Mouse (Mus musculus) G1E (cell line): ENCODE results near the gene Elp5. TPM values are rescaled to one million over a fixed set of nuclear protein-coding genes. Genes with fewer than 3 reads are reported as not detected.

Source experiments
- ATAC-seq: 2 replicates; pipeline ENCODE4 v1.8.0; 2016; ENCODE audit warnings: mild to moderate bottlenecking; ENCODE audit not compliant: insufficient number of reproducible peaks, poor library complexity, low FRiP score, severe bottlenecking; ENCODE audit errors: extremely low read depth
- DNase-seq: peaks from one replicate; pipeline ENCODE4 v3.0.0; 2012; ENCODE audit warnings: low spot score
- H3K27me3 ChIP-seq: 2 replicates; pipeline ENCODE4 v1.6.1; 2012; ENCODE audit warnings: mild to moderate bottlenecking, low read length, inconsistent platforms; ENCODE audit not compliant: insufficient read depth
- H3K36me3 ChIP-seq: replicated peaks from 2 replicates; pipeline ENCODE3; 2012; ENCODE audit warnings: mild to moderate bottlenecking, inconsistent platforms
- H3K4me1 ChIP-seq: 2 replicates; pipeline ENCODE4 v1.6.1; 2012; ENCODE audit warnings: low read depth, low read length, inconsistent platforms, mixed read lengths; ENCODE audit not compliant: insufficient read depth
- H3K4me3 ChIP-seq: 2 replicates; pipeline ENCODE4 v1.5.1; 2012; ENCODE audit warnings: low read depth, mild to moderate bottlenecking, inconsistent platforms, low read length, moderate library complexity, mixed read lengths
- H3K9me3 ChIP-seq: replicated peaks from 2 replicates; pipeline ENCODE4 v1.6.1; 2012; ENCODE audit warnings: inconsistent platforms
- CTCF ChIP-seq: IDR thresholded peaks from 2 replicates; pipeline ENCODE4 v1.5.1; 2012; ENCODE audit warnings: low read depth, low read length, inconsistent platforms, mixed read lengths
- GATA1 ChIP-seq: IDR thresholded peaks from 2 replicates; pipeline ENCODE4 v1.6.1; 2012; ENCODE audit warnings: borderline replicate concordance, low read length, inconsistent platforms, mixed read lengths
- GATA2 ChIP-seq: IDR thresholded peaks from 2 replicates; pipeline ENCODE4 v1.6.1; 2012; ENCODE audit warnings: low read depth, low read length, inconsistent platforms, borderline replicate concordance
- POLR2AphosphoS5 ChIP-seq: IDR thresholded peaks from 2 replicates; pipeline ENCODE4 v1.6.1; 2012; ENCODE audit warnings: low read depth, low read length, inconsistent platforms; ENCODE audit not compliant: insufficient replicate concordance
- TAL1 ChIP-seq: conservative IDR thresholded peaks from 2 replicates; pipeline ENCODE4 v1.6.1; 2012; ENCODE audit warnings: low read depth, low read length, inconsistent platforms, mixed read lengths
- polyA plus RNA-seq: library from polyadenylated mRNA; stranded (reverse); fragments of >175 nt; gene quantifications from 2 replicates; pipeline ENCODE4 v1.2.3, GENCODE M21; 2012
- total RNA-seq, 2 experiments: library from RNA; stranded (forward) in 1 of 2; stranded (reverse) in 1 of 2; fragments of 200-1000 nt in 1 of 2; fragments of >200 nt in 1 of 2; fragmentation: Nextera tagmentation in 1 of 2; gene quantifications; 2 replicates each; pipeline ENCODE4 v1.2.3; 2014 to 2017

Elp5 gene
- total and polyA plus RNA-seq, 3 experiments = 10.4 to 72.7 (median 69.9) TPM

DNA sequence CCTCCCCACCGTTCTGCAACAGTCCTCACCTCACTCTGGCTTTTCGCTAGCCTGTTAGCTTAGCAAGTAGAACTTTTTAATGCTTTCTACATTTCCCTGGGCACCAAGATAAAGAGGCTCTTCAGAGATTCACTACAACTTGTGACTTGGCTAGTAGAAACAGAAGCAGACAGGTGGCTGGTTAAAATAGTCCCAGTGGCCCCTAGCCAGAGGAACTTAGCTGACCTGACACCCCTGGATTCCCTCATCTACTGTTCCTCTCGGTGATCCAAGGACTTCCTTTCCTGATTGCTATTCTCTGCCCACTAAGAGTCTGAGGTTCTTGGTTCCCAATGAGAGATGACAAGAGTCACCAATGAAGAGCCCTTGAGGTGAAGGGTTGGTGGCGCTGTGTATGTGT, 1.1 kb upstream of the Elp5 start:
- H3K4me1 ChIP-seq = peaks cover 34% of the 10 kb centered on the region
- ATAC-seq (no peak), DNase-seq (no peak)
- H3K36me3 ChIP-seq = peaks cover 63% of the 10 kb centered on the region
- TF ChIP-seq POLR2AphosphoS5 = no peak
- H3K9me3 ChIP-seq = no peaks in the 10 kb centered on the region
- no peak overlapping the region; the same call in 1 of the 2 replicates for H3K4me3 ChIP-seq
- no peaks in the 10 kb centered on the region for H3K27me3 ChIP-seq

DNA sequence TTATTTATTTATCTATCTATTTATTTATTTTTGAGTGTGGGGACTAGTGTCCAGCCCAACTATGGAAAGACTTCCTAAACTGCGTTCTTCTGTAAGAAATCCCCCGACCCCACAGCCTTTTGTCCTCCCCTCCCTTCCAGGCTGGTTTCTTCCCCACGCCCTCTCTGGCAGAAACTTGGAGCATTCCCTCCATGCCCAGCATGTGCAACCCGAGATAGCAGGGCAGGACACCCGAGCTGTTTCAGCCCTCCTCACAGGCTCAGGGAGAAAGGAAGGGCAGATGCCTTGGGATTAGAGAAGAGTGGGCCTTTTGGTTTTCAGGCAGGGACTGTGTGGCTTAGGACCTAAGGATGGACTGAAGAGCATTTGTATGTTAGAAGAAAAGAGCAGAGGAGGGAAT, 560 bp upstream of the Elp5 start:
- ATAC-seq = no peak
- peaks cover 63% of the 10 kb centered on the region for H3K36me3 ChIP-seq
- DNase-seq = no peak
- TF ChIP-seq GATA1 = no peak
- no peak for TF ChIP-seq CTCF
- TF ChIP-seq POLR2AphosphoS5 = no peak
- H3K9me3 ChIP-seq = no peaks in the 10 kb centered on the region
- peaks cover 34% of the 10 kb centered on the region for H3K4me1 ChIP-seq
- H3K27me3 ChIP-seq = no peaks in the 10 kb centered on the region
- peak overlapping the region; percentile 50; the same call in 1 of the 2 replicates for H3K4me3 ChIP-seq

- Histone ChIP-seq H3K27me3 (no peaks in the 10 kb centered on the region), H3K4me1 (peaks cover 34% of the 10 kb centered on the region), H3K36me3 (peaks cover 62% of the 10 kb centered on the region), H3K4me3 (peak within 1 kb of the TSS; percentile 79), H3K9me3 (no peaks in the 10 kb centered on the region)
- DNase-seq (no peak), ATAC-seq (no peak)
- no peak for TF ChIP-seq CTCF
- no peak for TF ChIP-seq POLR2AphosphoS5
- TF ChIP-seq TAL1 = no peak
- no peak for TF ChIP-seq GATA2
- no peak for TF ChIP-seq GATA1
Observed at GRCm38 (mm10) chr11:69981141-69981762, 1.1 kb downstream of the Elp5 start, which contains the start of gene Ctdnep1. Gene Ctdnep1 (plus strand): TSS chr11:69981156.

- no peak for TF ChIP-seq TAL1
- TF ChIP-seq GATA1 = no peak
- TF ChIP-seq CTCF = no peak
- no peak for TF ChIP-seq GATA2
- TF ChIP-seq POLR2AphosphoS5 = no peak
- Histone ChIP-seq H3K27me3 (no peaks in the 10 kb centered on the region), H3K4me3 (peak overlapping the region; percentile 79), H3K4me1 (peaks cover 34% of the 10 kb centered on the region), H3K9me3 (no peaks in the 10 kb centered on the region), H3K36me3 (peaks cover 63% of the 10 kb centered on the region)
- ATAC-seq = peak; percentile 90
- peak; percentile 90 for DNase-seq
Observed at GRCm38 (mm10) chr11:69980196-69981140, 1.8 kb downstream of the Elp5 start.

GRCm38 (mm10) chr11:69979827-69980195, 2.5 kb downstream of the Elp5 start:
- peaks cover 30% of the 10 kb centered on the region for H3K4me1 ChIP-seq
- H3K9me3 ChIP-seq = no peaks in the 10 kb centered on the region
- TF ChIP-seq CTCF (no peak), TAL1 (no peak), GATA1 (no peak)
- ATAC-seq (no peak), DNase-seq (no peak)
- peaks cover 63% of the 10 kb centered on the region for H3K36me3 ChIP-seq
- H3K4me3 ChIP-seq = peak overlapping the region; percentile 79
- H3K27me3 ChIP-seq = no peaks in the 10 kb centered on the region

DNA sequence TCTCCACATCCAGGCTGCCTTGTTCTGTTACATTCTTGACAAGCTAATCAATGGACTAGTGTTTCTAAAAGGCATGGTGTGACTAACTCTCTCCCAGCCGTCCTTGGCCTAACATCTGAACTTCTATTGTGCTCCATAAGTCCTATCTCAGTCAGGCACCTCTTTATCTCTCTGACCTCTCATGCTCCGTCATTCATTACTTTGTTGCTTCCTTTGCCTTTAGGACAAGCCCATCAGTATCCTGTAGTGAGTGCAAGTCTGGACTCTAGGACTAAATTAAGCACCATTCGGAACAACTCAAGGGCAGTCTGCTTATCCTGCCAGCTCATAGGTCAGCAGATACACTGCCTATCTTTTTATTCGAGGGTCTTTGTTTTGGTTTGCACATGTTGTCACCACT, 6.0 kb downstream of the Elp5 start:
- H3K4me3 ChIP-seq = no peak overlapping the region
- TF ChIP-seq TAL1 = no peak
- TF ChIP-seq CTCF = no peak
- no peak for TF ChIP-seq GATA1
- peaks cover 6% of the 10 kb centered on the region for H3K4me1 ChIP-seq
- H3K36me3 ChIP-seq = peaks cover 76% of the 10 kb centered on the region
- H3K9me3 ChIP-seq = no peaks in the 10 kb centered on the region
- no peak for DNase-seq
- ATAC-seq = no peak
- H3K27me3 ChIP-seq = no peaks in the 10 kb centered on the region

DNA sequence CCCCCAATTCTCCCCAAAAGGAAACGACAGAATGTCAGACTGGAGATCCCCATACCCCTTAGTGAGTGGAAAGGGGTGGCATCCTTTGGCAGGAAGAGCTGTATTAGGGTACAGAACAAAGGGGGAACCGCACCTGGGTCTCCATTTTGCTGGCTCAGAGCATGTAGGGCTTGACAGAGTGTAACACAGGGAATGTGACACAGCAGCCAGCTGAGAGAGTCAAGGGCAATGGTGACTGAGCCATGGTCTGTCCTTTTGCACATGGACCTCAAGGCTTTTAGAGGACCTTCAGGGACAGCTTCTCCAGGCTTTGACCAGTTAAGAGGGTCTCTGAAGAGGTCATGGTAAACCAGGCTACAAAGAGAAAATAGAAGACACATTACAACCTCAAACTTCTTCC, 7.4 kb downstream of the Elp5 start:
- no peaks in the 10 kb centered on the region for H3K27me3 ChIP-seq
- no peaks in the 10 kb centered on the region for H3K9me3 ChIP-seq
- TF ChIP-seq CTCF = no peak
- TF ChIP-seq TAL1 = no peak
- TF ChIP-seq GATA2 = no peak
- no peak for TF ChIP-seq GATA1
- TF ChIP-seq POLR2AphosphoS5 = no peak
- DNase-seq (no peak), ATAC-seq (no peak)
- H3K36me3 ChIP-seq = peaks cover 88% of the 10 kb centered on the region
- peaks cover 6% of the 10 kb centered on the region for H3K4me1 ChIP-seq
- no peak overlapping the region for H3K4me3 ChIP-seq
